ENCODE assay signal across 21 mouse cellular contexts in the genomic region with DNA sequence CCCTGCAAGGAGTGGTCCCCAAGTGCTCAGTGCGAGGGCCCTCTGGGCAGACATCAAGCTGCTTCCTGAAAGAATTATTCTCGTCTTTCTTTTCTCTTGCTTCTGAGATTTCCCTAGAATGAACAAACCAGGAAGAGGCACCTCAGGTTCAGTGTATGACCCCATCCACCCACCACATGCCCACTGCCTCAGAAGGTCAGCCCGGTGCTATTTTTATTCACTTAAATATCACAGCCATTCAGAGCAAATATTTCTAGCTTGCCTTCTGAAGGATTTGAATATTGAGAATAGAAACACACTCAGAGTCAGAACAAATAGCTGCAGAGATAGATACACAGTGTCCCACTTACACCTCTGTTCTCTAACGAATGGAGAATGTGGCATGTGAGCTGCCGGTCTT.
DNase-seq lines count a peak whose midpoint lies in the region; ATAC-seq and TF ChIP-seq lines count a peak whose summit lies in the region.
"Had no signal": no experiment of that assay in that cellular context is flagged by ENCODE, and none has a peak within 500 bp of the region (broad histone marks: within the 10 kb centered on the region; RNA-seq: fewer than 3 reads in every experiment).

No protein-coding gene starts in this region.

- peaks cover 26% of the 10 kb centered on the region for H3K4me1 ChIP-seq in heart, embryonic 12.5 days (replicated peaks)
- H3K4me1 ChIP-seq in heart, embryonic 10.5 days = no peaks in the 10 kb centered on the region; the same call in 1 of the 2 replicates
- H3K4me1 ChIP-seq in hindbrain, postnatal 0 days (ENCODE audit: insufficient read depth, low read length) = no peaks in the 10 kb centered on the region
- H3K4me1 ChIP-seq in hindbrain, embryonic 13.5 days (replicated peaks) = peaks cover 9% of the 10 kb centered on the region; the same call in 1 of the 2 replicates
- H3K4me1 ChIP-seq in midbrain, embryonic 16.5 days (ENCODE audit: control insufficient read depth, insufficient read depth, low read length) = peaks cover 5% of the 10 kb centered on the region; the same call in 1 of the 2 replicates
- peaks cover 6% of the 10 kb centered on the region for H3K4me1 ChIP-seq in midbrain, embryonic 10.5 days
- H3K4me1 ChIP-seq in lung, adult 2 months (ENCODE audit: control insufficient read depth, insufficient read depth, low read length) = peaks cover 23% of the 10 kb centered on the region

- no peaks in the 10 kb centered on the region for H3K36me3 ChIP-seq in heart, embryonic 12.5 days
- H3K36me3 ChIP-seq in heart, embryonic 10.5 days = no peaks in the 10 kb centered on the region
- H3K36me3 ChIP-seq in hindbrain, postnatal 0 days (ENCODE audit: insufficient read depth, low read length) = no peaks in the 10 kb centered on the region
- no peaks in the 10 kb centered on the region for H3K36me3 ChIP-seq in hindbrain, embryonic 13.5 days
- H3K36me3 ChIP-seq in midbrain, embryonic 16.5 days (ENCODE audit: control insufficient read depth, insufficient read depth, low read length) = no peaks in the 10 kb centered on the region
- H3K36me3 ChIP-seq in midbrain, embryonic 10.5 days = no peaks in the 10 kb centered on the region
- H3K36me3 ChIP-seq: forebrain, embryonic 15.5 days had no signal

- no peak for TF ChIP-seq POLR2A in lung, adult 2 months (IDR thresholded peaks at IDR 0.05; ENCODE audit: borderline replicate concordance, extremely low read depth, low read depth, low read length)

- TF ChIP-seq CTCF in hindbrain, postnatal 0 days (IDR thresholded peaks at IDR 0.05; ENCODE audit: low read depth) = no peak
- TF ChIP-seq CTCF in lung, adult 2 months (IDR thresholded peaks at IDR 0.05; ENCODE audit: insufficient read depth, low read length) = no peak

- ATAC-seq in heart, embryonic 12.5 days (ENCODE audit: insufficient number of reproducible peaks, low FRiP score) = no peak
- ATAC-seq in hindbrain, postnatal 0 days = no peak
- ATAC-seq in hindbrain, embryonic 13.5 days (ENCODE audit: low FRiP score) = no peak
- no peak for ATAC-seq in midbrain, embryonic 16.5 days
- ATAC-seq: forebrain, embryonic 15.5 days had no signal

- no peak overlapping the region for H3K9ac ChIP-seq in heart, embryonic 12.5 days
- no peak overlapping the region for H3K9ac ChIP-seq in hindbrain, postnatal 0 days (replicated peaks; ENCODE audit: low read length)
- no peak overlapping the region for H3K9ac ChIP-seq in hindbrain, embryonic 13.5 days
- H3K9ac ChIP-seq in midbrain, embryonic 16.5 days (ENCODE audit: low read depth, low read length) = no peak overlapping the region
- H3K9ac ChIP-seq: forebrain, embryonic 15.5 days; hindbrain, embryonic 14.5 days; liver, embryonic 14.5 days had no signal

- no peaks in the 10 kb centered on the region for H3K9me3 ChIP-seq in heart, embryonic 12.5 days (replicated peaks)
- no peaks in the 10 kb centered on the region for H3K9me3 ChIP-seq in heart, embryonic 10.5 days
- no peaks in the 10 kb centered on the region for H3K9me3 ChIP-seq in hindbrain, postnatal 0 days (ENCODE audit: low read length)
- no peaks in the 10 kb centered on the region for H3K9me3 ChIP-seq in hindbrain, embryonic 13.5 days
- H3K9me3 ChIP-seq in midbrain, embryonic 16.5 days (replicated peaks; ENCODE audit: control insufficient read depth, low read length, poor library complexity, severe bottlenecking) = no peaks in the 10 kb centered on the region
- H3K9me3 ChIP-seq in midbrain, embryonic 10.5 days (replicated peaks) = no peaks in the 10 kb centered on the region
- H3K9me3 ChIP-seq: forebrain, embryonic 15.5 days had no signal

- H3K27ac ChIP-seq in heart, embryonic 12.5 days (ENCODE audit: poor library complexity, severe bottlenecking) = peak overlapping the region; percentile 1; the same call in 1 of the 2 replicates
- H3K27ac ChIP-seq in heart, embryonic 10.5 days = no peak overlapping the region
- H3K27ac ChIP-seq in hindbrain, postnatal 0 days = peak overlapping the region; percentile 58
- no peak overlapping the region for H3K27ac ChIP-seq in hindbrain, embryonic 13.5 days
- H3K27ac ChIP-seq in midbrain, embryonic 16.5 days (ENCODE audit: low read length) = peak overlapping the region; percentile 58
- H3K27ac ChIP-seq in midbrain, embryonic 10.5 days (replicated peaks) = no peak overlapping the region
- H3K27ac ChIP-seq: forebrain, embryonic 15.5 days; hindbrain, embryonic 14.5 days; liver, embryonic 14.5 days; stomach, postnatal 0 days had no signal

- 71% methylated on average over 5 of the region's 5 CpGs for WGBS in heart, embryonic 12.5 days
- WGBS in heart, embryonic 10.5 days = 83% methylated on average over 5 of the region's 5 CpGs
- WGBS in hindbrain, postnatal 0 days = 78% methylated on average over 5 of the region's 5 CpGs
- 86% methylated on average over 5 of the region's 5 CpGs for WGBS in hindbrain, embryonic 13.5 days
- WGBS in midbrain, embryonic 16.5 days = 79% methylated on average over 5 of the region's 5 CpGs
- WGBS in midbrain, embryonic 10.5 days = 92% methylated on average over 5 of the region's 5 CpGs
- 74% methylated on average over 5 of the region's 5 CpGs for WGBS in lung, adult 2 months

- no peaks in the 10 kb centered on the region for H3K27me3 ChIP-seq in heart, embryonic 12.5 days (replicated peaks)
- H3K27me3 ChIP-seq in heart, embryonic 10.5 days (ENCODE audit: insufficient read depth, poor library complexity, severe bottlenecking) = no peaks in the 10 kb centered on the region
- no peaks in the 10 kb centered on the region for H3K27me3 ChIP-seq in hindbrain, postnatal 0 days (ENCODE audit: insufficient read depth, low read length)
- no peaks in the 10 kb centered on the region for H3K27me3 ChIP-seq in hindbrain, embryonic 13.5 days
- H3K27me3 ChIP-seq in midbrain, embryonic 16.5 days (ENCODE audit: control insufficient read depth, insufficient read depth, low read depth, low read length) = no peaks in the 10 kb centered on the region
- no peaks in the 10 kb centered on the region for H3K27me3 ChIP-seq in midbrain, embryonic 10.5 days (ENCODE audit: low read depth, poor library complexity, severe bottlenecking)
- H3K27me3 ChIP-seq: forebrain, embryonic 15.5 days had no signal

- no peak overlapping the region for H3K4me2 ChIP-seq in heart, embryonic 12.5 days
- H3K4me2 ChIP-seq in hindbrain, postnatal 0 days (ENCODE audit: low read depth, low read length) = no peak overlapping the region
- no peak overlapping the region for H3K4me2 ChIP-seq in hindbrain, embryonic 13.5 days
- H3K4me2 ChIP-seq in midbrain, embryonic 16.5 days (ENCODE audit: low read length) = no peak overlapping the region
- H3K4me2 ChIP-seq: forebrain, embryonic 15.5 days; hindbrain, embryonic 14.5 days had no signal

- DNase-seq in heart, embryonic 10.5 days (ENCODE audit: low spot score) = no peak
- DNase-seq in hindbrain, postnatal 0 days (ENCODE audit: low spot score) = no peak
- DNase-seq in midbrain, embryonic 10.5 days (ENCODE audit: low spot score) = no peak
- no peak for DNase-seq in lung, adult 2 months
- DNase-seq: adrenal gland, adult 2 months; cerebellum, adult 18-20 months; cerebellum, postnatal 36 days; gastrocnemius, postnatal 14 days; kidney, adult 2 months; kidney, postnatal 10 days; lung, postnatal 4 days; right cerebral cortex, postnatal 14 days; thymus, adult 2 months; thymus, postnatal 4 days had no signal

- no peak overlapping the region for H3K4me3 ChIP-seq in heart, embryonic 12.5 days
- no peak overlapping the region for H3K4me3 ChIP-seq in heart, embryonic 10.5 days
- H3K4me3 ChIP-seq in hindbrain, postnatal 0 days (ENCODE audit: low read length) = no peak overlapping the region
- no peak overlapping the region for H3K4me3 ChIP-seq in hindbrain, embryonic 13.5 days
- no peak overlapping the region for H3K4me3 ChIP-seq in midbrain, embryonic 16.5 days (ENCODE audit: low read depth, low read length)
- no peak overlapping the region for H3K4me3 ChIP-seq in midbrain, embryonic 10.5 days
- H3K4me3 ChIP-seq in lung, adult 2 months (replicated peaks; ENCODE audit: extremely low read depth, low read depth, low read length) = no peak overlapping the region
- H3K4me3 ChIP-seq: forebrain, embryonic 15.5 days had no signal

Comparison
In these comparisons a context has a peak if more than half of its experiments do, and no peak if none do; other contexts are left out.
1. H3K27ac ChIP-seq: peak in heart, embryonic 12.5 days (single experiment), hindbrain, postnatal 0 days (single experiment) and midbrain, embryonic 16.5 days (single experiment); none in heart, embryonic 10.5 days (single experiment), hindbrain, embryonic 13.5 days (single experiment) and midbrain, embryonic 10.5 days (single experiment).